ENCODE assay signal across 8 mouse cellular contexts in genomic region chr9:67759956-67760764, GRCm38 (mm10). TPM values are rescaled to one million over a fixed set of nuclear protein-coding genes. Genes with fewer than 3 reads are reported as not detected.
DNase-seq lines count a peak whose midpoint lies in the region; ATAC-seq lines count a peak whose summit lies in the region.
"Not testable (repeated sequence)": the region's sequence is repeated elsewhere in the genome, so short reads cannot be mapped to it uniquely, and the experiment has no call there.

No protein-coding gene starts in this region.

- H3K27ac ChIP-seq in hindbrain, embryonic 11.5 days (ENCODE audit: low read depth, low read length), result peak overlapping the region; percentile 62; the same call in 1 of the 2 replicates
- H3K27ac ChIP-seq in liver, embryonic 16.5 days (ENCODE audit: low read length), result not testable (repeated sequence)
- H3K27ac ChIP-seq in neural tube, embryonic 14.5 days (ENCODE audit: low read depth, low read length), result peak overlapping the region; percentile 69

- H3K27me3 ChIP-seq in hindbrain, embryonic 11.5 days (ENCODE audit: control insufficient read depth, insufficient read depth, low read length), result peaks cover 14% of the 10 kb centered on the region
- H3K27me3 ChIP-seq in liver, embryonic 16.5 days (ENCODE audit: control insufficient read depth, insufficient read depth, low read depth, low read length), result peaks cover 34% of the 10 kb centered on the region
- H3K27me3 ChIP-seq in neural tube, embryonic 14.5 days (ENCODE audit: control insufficient read depth, insufficient read depth, low read length), result not testable (repeated sequence)

- peak; percentile 39 to 45 for DNase-seq in adrenal gland, adult 18-20 months (ENCODE audit: low spot score in 2 of 2)
- peak; percentile 68 for DNase-seq in embryo, embryonic 10 days (ENCODE audit: low spot score)
- DNase-seq in gastrocnemius, adult 18-20 months (ENCODE audit: low spot score), result peak; percentile 11
- DNase-seq in hindbrain, embryonic 11.5 days (ENCODE audit: low spot score), result peak; percentile 77
- DNase-seq in layer of hippocampus, postnatal 10 days (ENCODE audit: low spot score in 2 of 2), result peak; percentile 72 to 84
- peak; percentile 5 for DNase-seq in thymus, postnatal 0 days (ENCODE audit: low spot score)

- H3K9ac ChIP-seq in hindbrain, embryonic 11.5 days (ENCODE audit: low read depth, low read length), result peak overlapping the region; percentile 55
- H3K9ac ChIP-seq in liver, embryonic 16.5 days (ENCODE audit: low read depth, low read length), result not testable (repeated sequence)
- peak overlapping the region; percentile 76 for H3K9ac ChIP-seq in neural tube, embryonic 14.5 days (replicated peaks; ENCODE audit: low read depth, low read length)

- H3K36me3 ChIP-seq in hindbrain, embryonic 11.5 days (ENCODE audit: control insufficient read depth, insufficient read depth, low read length); liver, embryonic 16.5 days (ENCODE audit: control insufficient read depth, insufficient read depth); neural tube, embryonic 14.5 days (ENCODE audit: control insufficient read depth, insufficient read depth, low read length): not testable (repeated sequence)

- H3K4me1 ChIP-seq in hindbrain, embryonic 11.5 days (replicated peaks; ENCODE audit: control insufficient read depth, insufficient read depth, low read length); liver, embryonic 16.5 days (ENCODE audit: control insufficient read depth, low read depth, low read length); neural tube, embryonic 14.5 days (ENCODE audit: control insufficient read depth, insufficient read depth, low read length): not testable (repeated sequence)

- ATAC-seq in hindbrain, embryonic 11.5 days (ENCODE audit: low FRiP score), result peak; percentile 93
- 0 out of 2 replicates have a peak, but pooled peaks have one; percentile 32 for ATAC-seq in liver, embryonic 16.5 days (ENCODE audit: low read depth)
- ATAC-seq in neural tube, embryonic 14.5 days (ENCODE audit: low read depth), result peak; percentile 92

- H3K4me3 ChIP-seq in hindbrain, embryonic 11.5 days (ENCODE audit: low read depth, low read length), result peak overlapping the region; percentile 64
- peak overlapping the region; percentile 48 for H3K4me3 ChIP-seq in liver, embryonic 16.5 days (ENCODE audit: low read depth, low read length)
- peak overlapping the region; percentile 60 for H3K4me3 ChIP-seq in neural tube, embryonic 14.5 days (ENCODE audit: low read depth, low read length)

- not testable (repeated sequence) for H3K9me3 ChIP-seq in hindbrain, embryonic 11.5 days (ENCODE audit: control insufficient read depth, low read length); liver, embryonic 16.5 days (replicated peaks; ENCODE audit: control insufficient read depth, low read length); neural tube, embryonic 14.5 days (ENCODE audit: control insufficient read depth, low read length)

- WGBS in hindbrain, embryonic 11.5 days, result 2% methylated on average over 91 of the region's 114 CpGs
- WGBS in liver, embryonic 16.5 days (ENCODE audit: insufficient replicate concordance), result 3% methylated on average over 84 of the region's 114 CpGs
- WGBS in neural tube, embryonic 14.5 days, result under 1% methylated on average over 61 of the region's 114 CpGs

- H3K4me2 ChIP-seq in hindbrain, embryonic 11.5 days (replicated peaks; ENCODE audit: low read depth, low read length), result peak overlapping the region; percentile 98
- peak overlapping the region; percentile 56 for H3K4me2 ChIP-seq in liver, embryonic 16.5 days (ENCODE audit: low read depth, low read length)
- peak overlapping the region; percentile 74 for H3K4me2 ChIP-seq in neural tube, embryonic 14.5 days (ENCODE audit: low read depth, low read length)

RNA-seq across cellular contexts. Expression of gene C2cd4b, which starts 0.9 kb away (rescaled TPM):
- 1 to 10 TPM; 1.5 to 1.7 TPM for total RNA-seq in adrenal gland, adult 18-20 months (2021)
- total RNA-seq in gastrocnemius, adult 18-20 months (2021), result not detected
- 0.11 TPM in 1 of 2 replicates, not detected in the other for polyA plus RNA-seq in hindbrain, embryonic 11.5 days (2014; fragmentation: Nextera tagmentation; extraction: Ambion mirVana)
- total RNA-seq in layer of hippocampus, postnatal 10 days (2021), result 1 to 10 TPM; 2.0 to 2.3 TPM
- polyA plus RNA-seq in liver, embryonic 16.5 days (2015; fragmentation: Nextera tagmentation; extraction: Ambion mirVana), result not detected in 2 replicates
- polyA plus RNA-seq in neural tube, embryonic 14.5 days (2014; fragmentation: Nextera tagmentation; extraction: Ambion mirVana), result 1.6 and 1.9 TPM in 2 replicates
- polyA plus RNA-seq in thymus, postnatal 0 days (2015; fragmentation: Nextera tagmentation; extraction: Ambion mirVana), result 0.09 and 0.47 TPM in 2 replicates

Comparison
In these comparisons a context has a peak if more than half of its experiments do, and no peak if none do; other contexts are left out.
1. DNase-seq: peak in every context shown above with its lines; median percentile 78 in layer of hippocampus, postnatal 10 days; 77 in hindbrain, embryonic 11.5 days; 68 in embryo, embryonic 10 days; 42 in adrenal gland, adult 18-20 months; 11 in gastrocnemius, adult 18-20 months; 5 in thymus, postnatal 0 days.
2. ATAC-seq: peak in every context shown above with its lines; median percentile 93 in hindbrain, embryonic 11.5 days; 92 in neural tube, embryonic 14.5 days; 32 in liver, embryonic 16.5 days.